Mouse (Mus musculus): ENCODE data around the gene Rab11b. TPM values are rescaled to one million over a fixed set of nuclear protein-coding genes. Genes with fewer than 3 reads are reported as not detected.

The Rab11b gene
- polyA plus RNA-seq, 1 experiment from 2014 or later = 325 TPM

- H3K36me3 ChIP-seq = no peaks in the 10 kb centered on the region
- no peak overlapping the region for H3K27ac ChIP-seq (replicated peaks)
- no peaks in the 10 kb centered on the region for H3K9me3 ChIP-seq (replicated peaks)
- 75% methylated on average over 3 of the region's 3 CpGs for WGBS
- H3K27me3 ChIP-seq = no peaks in the 10 kb centered on the region
- no peaks in the 10 kb centered on the region for H3K4me1 ChIP-seq
- no peak overlapping the region for H3K4me2 ChIP-seq (replicated peaks)
- H3K9ac ChIP-seq = no peak overlapping the region
- no peak overlapping the region for H3K4me3 ChIP-seq (replicated peaks)
- no peak for ATAC-seq (ENCODE audit: insufficient number of reproducible peaks, low FRiP score, low TSS enrichment, low read depth)
These were observed 6.1 kb upstream of the Rab11b start for GRCm38 (mm10) chr17:33766389-33766788.

GRCm38 (mm10) chr17:33759767-33760254 is 519 bp downstream of the Rab11b start:
- H3K36me3 ChIP-seq = no peaks in the 10 kb centered on the region

DNA sequence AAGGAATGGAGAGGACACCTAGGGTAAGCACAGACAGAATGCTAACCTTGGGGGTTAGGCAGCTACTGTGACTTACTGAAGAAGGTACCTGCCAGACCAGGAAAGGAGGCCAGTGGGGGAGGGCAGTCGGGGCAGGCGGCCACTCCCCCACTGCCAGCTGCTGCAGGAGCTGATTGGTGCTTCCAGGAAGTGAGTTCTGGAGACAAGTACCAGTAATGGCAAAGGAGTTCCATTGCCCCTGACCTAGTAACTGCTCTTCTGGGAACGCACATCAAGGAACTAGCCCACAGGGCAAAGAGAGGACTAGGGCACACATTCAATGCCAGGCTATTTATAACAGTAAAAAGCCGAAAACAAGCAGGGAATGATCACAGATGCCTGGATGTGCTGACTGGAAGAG is 3.1 kb downstream of the Rab11b start:
- Histone ChIP-seq H3K4me3 (replicated peaks) (no peak overlapping the region), H3K27me3 (no peaks in the 10 kb centered on the region), H3K4me1 (peaks cover 55% of the 10 kb centered on the region), H3K36me3 (no peaks in the 10 kb centered on the region), H3K9ac (no peak overlapping the region), H3K9me3 (replicated peaks) (no peaks in the 10 kb centered on the region), H3K4me2 (replicated peaks) (no peak overlapping the region), H3K27ac (replicated peaks) (no peak overlapping the region)
- ATAC-seq (ENCODE audit: insufficient number of reproducible peaks, low FRiP score, low TSS enrichment, low read depth) = no peak
- WGBS = 54% methylated on average over 4 of the region's 4 CpGs

More at GRCm38 (mm10) chr17:33759767-33760254, 519 bp downstream of the Rab11b start:
- Histone ChIP-seq H3K9me3 (replicated peaks) (no peaks in the 10 kb centered on the region), H3K27me3 (no peaks in the 10 kb centered on the region), H3K4me1 (peaks cover 45% of the 10 kb centered on the region), H3K4me3 (replicated peaks) (peak overlapping the region; percentile 76), H3K9ac (peak overlapping the region; percentile 100), H3K27ac (replicated peaks) (peak overlapping the region; percentile 100), H3K4me2 (replicated peaks) (peak overlapping the region; percentile 72)
- peak; percentile 85 for ATAC-seq (ENCODE audit: insufficient number of reproducible peaks, low FRiP score, low TSS enrichment, low read depth)
- WGBS = under 1% methylated on average over 38 of the region's 38 CpGs

DNA sequence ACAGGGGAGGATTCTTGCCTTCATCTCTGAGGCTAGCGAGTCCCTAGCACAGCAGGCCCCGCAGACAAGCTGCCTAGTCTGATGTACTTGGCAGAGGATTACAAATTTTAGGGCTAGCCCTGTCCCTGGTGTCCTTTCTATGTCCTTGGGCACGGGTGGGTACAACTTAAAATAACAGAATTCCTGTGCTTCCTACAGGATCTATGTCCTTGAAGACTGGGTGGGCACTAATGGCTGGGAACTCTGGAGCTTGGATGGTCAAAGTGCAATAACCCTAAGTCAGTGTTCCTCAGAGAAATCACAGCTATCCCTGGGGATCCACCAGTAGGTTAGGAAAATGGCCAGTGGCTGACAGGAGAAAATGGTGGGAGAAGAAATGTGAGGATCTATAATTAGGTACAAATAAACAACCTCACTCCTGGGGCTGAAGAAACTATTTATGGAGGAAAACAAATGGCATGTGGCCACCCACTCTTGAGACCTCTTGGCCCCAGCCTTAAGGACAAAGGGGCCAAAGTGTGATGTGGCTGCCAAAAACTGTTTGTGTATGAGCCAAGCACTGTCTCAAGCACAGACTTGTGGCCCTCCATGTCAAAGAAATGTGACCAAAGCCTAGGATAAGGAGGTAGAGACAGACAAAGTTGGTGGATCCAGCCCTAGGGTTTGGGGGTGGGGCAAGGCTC is 4.1 kb downstream of the Rab11b start:
- no peaks in the 10 kb centered on the region for H3K9me3 ChIP-seq (replicated peaks)
- WGBS = 80% methylated on average over 3 of the region's 3 CpGs
- H3K27ac ChIP-seq (replicated peaks) = no peak overlapping the region
- no peaks in the 10 kb centered on the region for H3K27me3 ChIP-seq
- no peak overlapping the region for H3K4me3 ChIP-seq (replicated peaks)
- H3K9ac ChIP-seq = no peak overlapping the region
- no peak overlapping the region for H3K4me2 ChIP-seq (replicated peaks)
- peaks cover 55% of the 10 kb centered on the region for H3K4me1 ChIP-seq
- ATAC-seq (ENCODE audit: insufficient number of reproducible peaks, low FRiP score, low TSS enrichment, low read depth) = no peak
- peaks cover under 1% of the 10 kb centered on the region; the same call in 1 of the 2 replicates for H3K36me3 ChIP-seq

GRCm38 (mm10) chr17:33755418-33756107 is 4.8 kb downstream of the Rab11b start:
- Histone ChIP-seq H3K4me3 (replicated peaks) (no peak overlapping the region), H3K4me2 (replicated peaks) (no peak overlapping the region), H3K27me3 (no peaks in the 10 kb centered on the region), H3K4me1 (peaks cover 55% of the 10 kb centered on the region), H3K27ac (replicated peaks) (no peak overlapping the region; the same call in 1 of the 2 replicates), H3K9ac (no peak overlapping the region), H3K9me3 (replicated peaks) (no peaks in the 10 kb centered on the region), H3K36me3 (peaks cover 7% of the 10 kb centered on the region; the same call in 1 of the 2 replicates)
- WGBS = 80% methylated on average over 10 of the region's 10 CpGs
- no peak for ATAC-seq (ENCODE audit: insufficient number of reproducible peaks, low FRiP score, low TSS enrichment, low read depth)

GRCm38 (mm10) chr17:33754656-33755055 is 5.7 kb downstream of the Rab11b start:
- Histone ChIP-seq H3K9me3 (replicated peaks) (no peaks in the 10 kb centered on the region), H3K9ac (no peak overlapping the region), H3K27ac (replicated peaks) (no peak overlapping the region), H3K27me3 (no peaks in the 10 kb centered on the region), H3K4me1 (peaks cover 55% of the 10 kb centered on the region), H3K4me3 (replicated peaks) (no peak overlapping the region), H3K36me3 (peaks cover 11% of the 10 kb centered on the region; the same call in 1 of the 2 replicates), H3K4me2 (replicated peaks) (no peak overlapping the region)
- no peak for ATAC-seq (ENCODE audit: insufficient number of reproducible peaks, low FRiP score, low TSS enrichment, low read depth)
- WGBS = 63% methylated on average over 1 of the region's 1 CpGs

GRCm38 (mm10) chr17:33752297-33752696 is 8.0 kb downstream of the Rab11b start:
- Histone ChIP-seq H3K27me3 (no peaks in the 10 kb centered on the region), H3K4me2 (replicated peaks) (no peak overlapping the region), H3K4me1 (peaks cover 33% of the 10 kb centered on the region), H3K9ac (no peak overlapping the region), H3K27ac (replicated peaks) (no peak overlapping the region), H3K4me3 (replicated peaks) (no peak overlapping the region), H3K36me3 (peaks cover 32% of the 10 kb centered on the region), H3K9me3 (replicated peaks) (no peaks in the 10 kb centered on the region)
- WGBS = 95% methylated on average over 2 of the region's 2 CpGs
- ATAC-seq (ENCODE audit: insufficient number of reproducible peaks, low FRiP score, low TSS enrichment, low read depth) = no peak

- Histone ChIP-seq H3K4me3 (replicated peaks) (no peak overlapping the region), H3K4me2 (replicated peaks) (no peak overlapping the region), H3K9ac (no peak overlapping the region), H3K27ac (replicated peaks) (no peak overlapping the region), H3K4me1 (peaks cover 22% of the 10 kb centered on the region), H3K9me3 (replicated peaks) (no peaks in the 10 kb centered on the region), H3K36me3 (peaks cover 35% of the 10 kb centered on the region), H3K27me3 (no peaks in the 10 kb centered on the region)
- ATAC-seq (ENCODE audit: insufficient number of reproducible peaks, low FRiP score, low TSS enrichment, low read depth) = no peak
These were observed 9.1 kb downstream of the Rab11b start for GRCm38 (mm10) chr17:33751181-33751580.

DNA sequence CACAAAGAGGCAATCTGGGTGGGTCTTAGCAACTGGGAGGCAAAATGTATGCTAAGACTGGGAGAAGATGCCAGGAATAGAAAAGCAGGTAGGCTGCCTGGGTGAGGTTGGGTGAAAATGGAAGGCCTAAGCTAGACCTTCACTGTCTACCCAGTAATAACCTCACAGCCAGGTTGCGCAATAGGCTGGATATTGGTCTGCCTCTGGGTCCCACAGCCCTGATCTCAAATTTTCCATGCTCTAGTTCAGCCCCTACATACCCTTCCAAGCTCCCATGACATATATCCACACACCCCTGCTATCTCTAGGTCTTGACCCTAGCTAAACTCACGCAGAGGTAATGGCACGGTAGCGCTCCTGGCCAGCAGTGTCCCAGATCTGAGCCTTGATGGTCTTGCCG is 10.9 kb downstream of the Rab11b start:
- H3K36me3 ChIP-seq = peaks cover 48% of the 10 kb centered on the region
- H3K4me3 ChIP-seq (replicated peaks) = no peak overlapping the region
- H3K27me3 ChIP-seq = no peaks in the 10 kb centered on the region
- no peak for ATAC-seq (ENCODE audit: insufficient number of reproducible peaks, low FRiP score, low TSS enrichment, low read depth)
- H3K4me1 ChIP-seq = peaks cover 7% of the 10 kb centered on the region; the same call in 1 of the 2 replicates
- H3K4me2 ChIP-seq (replicated peaks) = no peak overlapping the region
- H3K9ac ChIP-seq = no peak overlapping the region
- no peaks in the 10 kb centered on the region for H3K9me3 ChIP-seq (replicated peaks)
- no peak overlapping the region for H3K27ac ChIP-seq (replicated peaks)
- 92% methylated on average over 5 of the region's 5 CpGs for WGBS

GRCm38 (mm10) chr17:33746011-33746410 is 14.3 kb downstream of the Rab11b start:
- Histone ChIP-seq H3K4me2 (replicated peaks) (no peak overlapping the region), H3K4me3 (replicated peaks) (no peak overlapping the region), H3K27ac (replicated peaks) (no peak overlapping the region), H3K36me3 (peaks cover 45% of the 10 kb centered on the region), H3K27me3 (no peaks in the 10 kb centered on the region), H3K4me1 (no peaks in the 10 kb centered on the region), H3K9ac (no peak overlapping the region), H3K9me3 (replicated peaks) (no peaks in the 10 kb centered on the region)
- 69% methylated on average over 2 of the region's 2 CpGs for WGBS
- no peak for ATAC-seq (ENCODE audit: insufficient number of reproducible peaks, low FRiP score, low TSS enrichment, low read depth)

- ATAC-seq (ENCODE audit: insufficient number of reproducible peaks, low FRiP score, low TSS enrichment, low read depth) = no peak
- Histone ChIP-seq H3K9me3 (replicated peaks) (no peaks in the 10 kb centered on the region), H3K4me2 (replicated peaks) (no peak overlapping the region), H3K4me3 (replicated peaks) (no peak overlapping the region), H3K27ac (replicated peaks) (no peak overlapping the region), H3K9ac (no peak overlapping the region), H3K36me3 (peaks cover 37% of the 10 kb centered on the region), H3K27me3 (no peaks in the 10 kb centered on the region), H3K4me1 (no peaks in the 10 kb centered on the region)
- 81% methylated on average over 5 of the region's 5 CpGs for WGBS
These were observed 15.5 kb downstream of the Rab11b start for GRCm38 (mm10) chr17:33744686-33745384.

All from embryonic facial prominence, embryonic 15.5 days (tissue).